Mouse (Mus musculus): ENCODE data around the gene Nsf. TPM values are rescaled to one million over a fixed set of nuclear protein-coding genes. Genes with fewer than 3 reads are reported as not detected.

Nsf gene
- polyA plus RNA-seq, 1 experiment = 10.3 TPM

- Histone ChIP-seq H3K36me3 (ENCODE audit: control insufficient read depth, insufficient read depth, low read length) (no peaks in the 10 kb centered on the region), H3K4me3 (ENCODE audit: control insufficient read depth, low read depth, low read length) (no peak overlapping the region), H3K27me3 (ENCODE audit: control insufficient read depth, insufficient read depth, low read length) (no peaks in the 10 kb centered on the region), H3K4me1 (ENCODE audit: control insufficient read depth, insufficient read depth, low read length) (no peaks in the 10 kb centered on the region), H3K27ac (ENCODE audit: control insufficient read depth, insufficient read depth, low read depth, low read length) (no peak overlapping the region)
- TF ChIP-seq POLR2A (IDR thresholded peaks at IDR 0.05; ENCODE audit: control insufficient read depth, low read depth, low read length) (no peak), CTCF (IDR thresholded peaks at IDR 0.05; ENCODE audit: control insufficient read depth, insufficient read depth, insufficient replicate concordance, low read depth, low read length) (no peak)
These were observed 114.9 kb downstream of the Nsf start for GRCm38 (mm10) chr11:103838955-103839354.

- TF ChIP-seq CTCF (IDR thresholded peaks at IDR 0.05; ENCODE audit: control insufficient read depth, insufficient read depth, insufficient replicate concordance, low read depth, low read length) (no peak), POLR2A (IDR thresholded peaks at IDR 0.05; ENCODE audit: control insufficient read depth, low read depth, low read length) (no peak)
- H3K27me3 ChIP-seq (ENCODE audit: control insufficient read depth, insufficient read depth, low read length) = no peaks in the 10 kb centered on the region
- H3K36me3 ChIP-seq (ENCODE audit: control insufficient read depth, insufficient read depth, low read length) = no peaks in the 10 kb centered on the region
- no peak overlapping the region for H3K27ac ChIP-seq (ENCODE audit: control insufficient read depth, insufficient read depth, low read depth, low read length)
- H3K4me1 ChIP-seq (ENCODE audit: control insufficient read depth, insufficient read depth, low read length) = no peaks in the 10 kb centered on the region
- no peak overlapping the region for H3K4me3 ChIP-seq (ENCODE audit: control insufficient read depth, low read depth, low read length)
These were observed 121.5 kb downstream of the Nsf start for GRCm38 (mm10) chr11:103832331-103832730.

DNA sequence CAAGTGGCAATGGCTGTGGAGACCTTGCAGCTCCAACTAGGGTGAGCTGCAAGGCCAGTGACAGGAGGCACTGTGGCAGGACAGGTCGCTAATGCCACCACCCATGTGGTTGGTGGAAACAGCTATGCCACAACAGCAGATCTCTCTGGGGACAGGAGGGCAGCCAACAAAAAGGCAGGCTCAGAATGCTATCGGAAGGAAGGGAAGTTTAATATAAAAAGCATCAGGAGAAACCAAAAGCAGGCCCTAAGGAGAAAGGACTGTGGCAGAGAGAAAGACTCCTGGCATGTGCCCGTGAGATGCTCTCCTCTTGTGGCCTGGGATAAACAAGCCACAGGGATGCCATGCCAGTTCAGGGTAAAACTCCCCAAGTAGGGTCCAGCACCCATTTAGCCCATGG lies 122.1 kb downstream of the Nsf start:
- Histone ChIP-seq H3K36me3 (ENCODE audit: control insufficient read depth, insufficient read depth, low read length) (no peaks in the 10 kb centered on the region), H3K4me3 (ENCODE audit: control insufficient read depth, low read depth, low read length) (no peak overlapping the region), H3K27me3 (ENCODE audit: control insufficient read depth, insufficient read depth, low read length) (no peaks in the 10 kb centered on the region), H3K4me1 (ENCODE audit: control insufficient read depth, insufficient read depth, low read length) (no peaks in the 10 kb centered on the region), H3K27ac (ENCODE audit: control insufficient read depth, insufficient read depth, low read depth, low read length) (no peak overlapping the region)
- TF ChIP-seq POLR2A (IDR thresholded peaks at IDR 0.05; ENCODE audit: control insufficient read depth, low read depth, low read length) = no peak
- no peak for TF ChIP-seq CTCF (IDR thresholded peaks at IDR 0.05; ENCODE audit: control insufficient read depth, insufficient read depth, insufficient replicate concordance, low read depth, low read length)

- H3K27me3 ChIP-seq (ENCODE audit: control insufficient read depth, insufficient read depth, low read length) = no peaks in the 10 kb centered on the region
- no peak overlapping the region for H3K4me3 ChIP-seq (ENCODE audit: control insufficient read depth, low read depth, low read length)
- H3K36me3 ChIP-seq (ENCODE audit: control insufficient read depth, insufficient read depth, low read length) = no peaks in the 10 kb centered on the region
- no peak overlapping the region for H3K27ac ChIP-seq (ENCODE audit: control insufficient read depth, insufficient read depth, low read depth, low read length)
- H3K4me1 ChIP-seq (ENCODE audit: control insufficient read depth, insufficient read depth, low read length) = no peaks in the 10 kb centered on the region
- TF ChIP-seq POLR2A (IDR thresholded peaks at IDR 0.05; ENCODE audit: control insufficient read depth, low read depth, low read length) (no peak), CTCF (IDR thresholded peaks at IDR 0.05; ENCODE audit: control insufficient read depth, insufficient read depth, insufficient replicate concordance, low read depth, low read length) (no peak)
These were observed 123.4 kb downstream of the Nsf start for GRCm38 (mm10) chr11:103830476-103830875.

DNA sequence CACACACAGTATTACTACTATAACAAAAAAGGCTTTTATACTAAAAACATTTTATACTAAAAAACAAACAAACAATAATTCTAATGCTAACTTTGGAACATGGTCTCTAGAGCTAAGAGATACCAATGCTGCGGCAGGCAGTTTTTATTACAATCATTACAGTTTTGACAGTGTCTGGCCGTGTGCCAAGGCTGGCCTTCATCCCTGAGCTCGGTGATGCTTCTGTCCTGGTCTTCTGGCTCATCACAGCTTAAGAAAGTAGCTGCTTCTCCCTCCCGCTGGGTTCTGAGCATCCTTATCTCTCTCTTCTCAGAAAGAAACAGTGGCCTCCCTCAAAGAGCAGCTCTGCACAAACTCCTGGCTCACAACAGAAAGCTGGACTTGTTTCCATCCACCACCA lies 123.9 kb downstream of the Nsf start:
- Histone ChIP-seq H3K27ac (ENCODE audit: control insufficient read depth, insufficient read depth, low read depth, low read length) (no peak overlapping the region), H3K27me3 (ENCODE audit: control insufficient read depth, insufficient read depth, low read length) (no peaks in the 10 kb centered on the region), H3K4me3 (ENCODE audit: control insufficient read depth, low read depth, low read length) (no peak overlapping the region), H3K4me1 (ENCODE audit: control insufficient read depth, insufficient read depth, low read length) (no peaks in the 10 kb centered on the region), H3K36me3 (ENCODE audit: control insufficient read depth, insufficient read depth, low read length) (no peaks in the 10 kb centered on the region)
- no peak for TF ChIP-seq POLR2A (IDR thresholded peaks at IDR 0.05; ENCODE audit: control insufficient read depth, low read depth, low read length)
- TF ChIP-seq CTCF (IDR thresholded peaks at IDR 0.05; ENCODE audit: control insufficient read depth, insufficient read depth, insufficient replicate concordance, low read depth, low read length) = no peak

DNA sequence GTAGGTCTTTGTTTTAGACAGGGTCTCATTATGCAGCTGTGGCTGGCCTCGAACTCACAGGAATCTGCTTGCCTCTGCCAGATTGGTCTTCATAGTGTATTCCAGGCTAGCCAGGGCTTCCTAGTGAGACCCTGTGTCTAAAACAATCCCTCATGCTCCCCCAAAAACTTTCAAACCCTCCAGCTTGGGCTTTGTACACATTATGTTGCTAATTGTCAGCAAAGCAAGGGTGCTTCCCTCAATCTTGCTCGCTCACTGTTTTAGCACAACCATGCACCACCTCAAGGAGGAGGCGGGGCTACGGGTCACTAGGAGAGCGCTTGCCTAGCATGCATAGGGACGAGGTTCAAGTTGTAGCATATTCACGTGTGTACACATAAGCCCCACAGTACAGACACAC lies 125.0 kb downstream of the Nsf start:
- no peak overlapping the region for H3K27ac ChIP-seq (ENCODE audit: control insufficient read depth, insufficient read depth, low read depth, low read length)
- H3K4me3 ChIP-seq (ENCODE audit: control insufficient read depth, low read depth, low read length) = no peak overlapping the region
- no peaks in the 10 kb centered on the region for H3K4me1 ChIP-seq (ENCODE audit: control insufficient read depth, insufficient read depth, low read length)
- TF ChIP-seq CTCF (IDR thresholded peaks at IDR 0.05; ENCODE audit: control insufficient read depth, insufficient read depth, insufficient replicate concordance, low read depth, low read length) (no peak), POLR2A (IDR thresholded peaks at IDR 0.05; ENCODE audit: control insufficient read depth, low read depth, low read length) (no peak)
- no peaks in the 10 kb centered on the region for H3K36me3 ChIP-seq (ENCODE audit: control insufficient read depth, insufficient read depth, low read length)
- no peaks in the 10 kb centered on the region for H3K27me3 ChIP-seq (ENCODE audit: control insufficient read depth, insufficient read depth, low read length)

- no peaks in the 10 kb centered on the region for H3K27me3 ChIP-seq (ENCODE audit: control insufficient read depth, insufficient read depth, low read length)
- no peaks in the 10 kb centered on the region for H3K36me3 ChIP-seq (ENCODE audit: control insufficient read depth, insufficient read depth, low read length)
- H3K4me1 ChIP-seq (ENCODE audit: control insufficient read depth, insufficient read depth, low read length) = no peaks in the 10 kb centered on the region
- TF ChIP-seq POLR2A (IDR thresholded peaks at IDR 0.05; ENCODE audit: control insufficient read depth, low read depth, low read length) = no peak
- TF ChIP-seq CTCF (IDR thresholded peaks at IDR 0.05; ENCODE audit: control insufficient read depth, insufficient read depth, insufficient replicate concordance, low read depth, low read length) = no peak
- no peak overlapping the region for H3K27ac ChIP-seq (ENCODE audit: control insufficient read depth, insufficient read depth, low read depth, low read length)
- no peak overlapping the region for H3K4me3 ChIP-seq (ENCODE audit: control insufficient read depth, low read depth, low read length)
These were observed 126.7 kb downstream of the Nsf start for GRCm38 (mm10) chr11:103827201-103827600.

- H3K4me3 ChIP-seq (ENCODE audit: control insufficient read depth, low read depth, low read length) = no peak overlapping the region
- TF ChIP-seq CTCF (IDR thresholded peaks at IDR 0.05; ENCODE audit: control insufficient read depth, insufficient read depth, insufficient replicate concordance, low read depth, low read length) = no peak
- H3K27me3 ChIP-seq (ENCODE audit: control insufficient read depth, insufficient read depth, low read length) = no peaks in the 10 kb centered on the region
- no peaks in the 10 kb centered on the region for H3K36me3 ChIP-seq (ENCODE audit: control insufficient read depth, insufficient read depth, low read length)
- no peak overlapping the region for H3K27ac ChIP-seq (ENCODE audit: control insufficient read depth, insufficient read depth, low read depth, low read length)
- H3K4me1 ChIP-seq (ENCODE audit: control insufficient read depth, insufficient read depth, low read length) = no peaks in the 10 kb centered on the region
These were observed 137.1 kb downstream of the Nsf start for GRCm38 (mm10) chr11:103816719-103817118.

All from testis, adult 2 months (tissue).